In genomic region chr6:88204531-88205385, GRCm38 (mm10) we compare ENCODE assay signal across 15 mouse cellular contexts. TPM values are rescaled to one million over a fixed set of nuclear protein-coding genes. Genes with fewer than 3 reads are reported as not detected.
DNase-seq lines count a peak whose midpoint lies in the region; ATAC-seq and TF ChIP-seq lines count a peak whose summit lies in the region.
"Had no signal": no experiment of that assay in that cellular context is flagged by ENCODE, and none has a peak within 500 bp of the region (broad histone marks: within the 10 kb centered on the region; RNA-seq: fewer than 3 reads in every experiment).

No protein-coding gene starts in this region.

- no peak overlapping the region for H3K27ac ChIP-seq in heart, embryonic 11.5 days (ENCODE audit: low read depth, low read length)
- H3K27ac ChIP-seq in testis, adult 2 months (ENCODE audit: control insufficient read depth, insufficient read depth, low read depth, low read length), result no peak overlapping the region
- 0 out of 2 replicates have a peak overlapping the region, but pooled peaks have one; percentile 77 for H3K27ac ChIP-seq in heart, postnatal 0 days (ENCODE audit: low read depth)

- no peak for TF ChIP-seq CTCF in testis, adult 2 months (IDR thresholded peaks at IDR 0.05; ENCODE audit: control insufficient read depth, insufficient read depth, insufficient replicate concordance, low read depth, low read length)
- no peak for TF ChIP-seq CTCF in heart, postnatal 0 days (IDR thresholded peaks at IDR 0.05; ENCODE audit: low read depth)

- no peaks in the 10 kb centered on the region for H3K9me3 ChIP-seq in heart, embryonic 11.5 days (replicated peaks; ENCODE audit: control insufficient read depth, low read length)
- H3K9me3 ChIP-seq in heart, postnatal 0 days (replicated peaks; ENCODE audit: control insufficient read depth, low read length), result no peaks in the 10 kb centered on the region

- H3K4me1 ChIP-seq in heart, embryonic 11.5 days (ENCODE audit: control insufficient read depth, insufficient read depth, low read length), result peaks cover 20% of the 10 kb centered on the region
- H3K4me1 ChIP-seq in testis, adult 2 months (ENCODE audit: control insufficient read depth, insufficient read depth, low read length), result peaks cover 11% of the 10 kb centered on the region
- no peaks in the 10 kb centered on the region for H3K4me1 ChIP-seq in heart, postnatal 0 days (ENCODE audit: control insufficient read depth, insufficient read depth)

- WGBS in heart, embryonic 11.5 days (ENCODE audit: insufficient replicate concordance), result 17% methylated on average over 25 of the region's 25 CpGs
- WGBS in heart, postnatal 0 days, result 18% methylated on average over 25 of the region's 25 CpGs

- H3K4me3 ChIP-seq in heart, embryonic 11.5 days (ENCODE audit: low read depth, low read length), result no peak overlapping the region
- peak overlapping the region; percentile 43 for H3K4me3 ChIP-seq in testis, adult 2 months (ENCODE audit: control insufficient read depth, low read depth, low read length)
- no peak overlapping the region for H3K4me3 ChIP-seq in heart, postnatal 0 days (ENCODE audit: low read depth, low read length)

- no peak for TF ChIP-seq EP300 in heart, postnatal 0 days (IDR thresholded peaks at IDR 0.05; ENCODE audit: low read depth)

- DNase-seq in heart, adult 18-20 months, result peak; percentile 55 to 77
- no peak for DNase-seq in testis, postnatal 14 days (ENCODE audit: low spot score)
- DNase-seq in heart, postnatal 0 days (ENCODE audit: low spot score), result no peak
- DNase-seq in spleen, postnatal 36 days (ENCODE audit: low spot score in 2 of 2), result no peak
- no peak for DNase-seq in urinary bladder, postnatal 25 days (ENCODE audit: low spot score)
- DNase-seq: forebrain, postnatal 0 days; liver; right cerebral cortex, postnatal 4 days; thymus, adult 2 months had no signal

- ATAC-seq in heart, embryonic 11.5 days (replicated peaks; ENCODE audit: insufficient number of reproducible peaks, low FRiP score, low TSS enrichment), result no peak
- no peak for ATAC-seq in heart, postnatal 0 days (ENCODE audit: insufficient read depth, low read depth)
- ATAC-seq in megakaryocyte progenitor cell, adult 5-6 weeks (replicated peaks; ENCODE audit: poor library complexity), result no peak
- ATAC-seq: forebrain, postnatal 0 days had no signal

- no peak overlapping the region for H3K9ac ChIP-seq in heart, embryonic 11.5 days (ENCODE audit: low read depth, low read length)
- H3K9ac ChIP-seq in heart, postnatal 0 days (replicated peaks; ENCODE audit: low read depth, low read length), result no peak overlapping the region
- H3K9ac ChIP-seq: forebrain, postnatal 0 days had no signal

- peaks cover 73% of the 10 kb centered on the region for H3K27me3 ChIP-seq in heart, embryonic 11.5 days (ENCODE audit: control insufficient read depth, insufficient read depth, low read length)
- no peaks in the 10 kb centered on the region; the same call in 1 of the 2 replicates for H3K27me3 ChIP-seq in testis, adult 2 months (ENCODE audit: control insufficient read depth, insufficient read depth, low read length)
- peaks cover 74% of the 10 kb centered on the region for H3K27me3 ChIP-seq in heart, postnatal 0 days (ENCODE audit: control insufficient read depth, insufficient read depth, low read length)

- no peaks in the 10 kb centered on the region for H3K36me3 ChIP-seq in heart, embryonic 11.5 days (ENCODE audit: control insufficient read depth, insufficient read depth, low read length)
- no peaks in the 10 kb centered on the region for H3K36me3 ChIP-seq in testis, adult 2 months (ENCODE audit: control insufficient read depth, insufficient read depth, low read length)
- no peaks in the 10 kb centered on the region for H3K36me3 ChIP-seq in heart, postnatal 0 days (replicated peaks; ENCODE audit: control insufficient read depth, insufficient read depth, low read length)

- no peak overlapping the region for H3K4me2 ChIP-seq in heart, embryonic 11.5 days
- H3K4me2 ChIP-seq in heart, postnatal 0 days (ENCODE audit: low read depth, low read length), result 0 out of 2 replicates have a peak overlapping the region, but pooled peaks have one; percentile 2

- TF ChIP-seq POLR2A in testis, adult 2 months (IDR thresholded peaks at IDR 0.05; ENCODE audit: control insufficient read depth, low read depth, low read length), result no peak

RNA-seq across cellular contexts. Expression of gene Gata2, which starts 11.1 kb away (rescaled TPM):
- 10 to 100 TPM; 18.1 to 23.4 TPM for total RNA-seq in heart, adult 18-20 months (2021)
- 14.3 and 14.5 TPM in 2 replicates for polyA plus RNA-seq in heart, embryonic 11.5 days (2014; fragmentation: Nextera tagmentation; extraction: Ambion mirVana)
- polyA plus RNA-seq in testis, adult 2 months (2012; rRNA removed), result 44.7 and 54.1 TPM in 2 replicates
- total RNA-seq in heart, postnatal 0 days (2014; rRNA removed; ENCODE audit: low replicate concordance), result 17.7 and 19.6 TPM in 2 replicates
- polyA plus RNA-seq in heart, postnatal 0 days (2015; fragmentation: Nextera tagmentation; extraction: Ambion mirVana), result 13.7 and 16.0 TPM in 2 replicates
- total RNA-seq in megakaryocyte progenitor cell, adult 5-6 weeks (2015), result 11.2 and 19.8 TPM in 2 replicates
- 6.0 and 10.1 TPM in 2 replicates for total RNA-seq in megakaryocyte progenitor cell, adult 5-6 weeks (2017)
- total RNA-seq: CH12.LX had no signal

RNA-seq across cellular contexts. Expression of gene Dnajb8, which starts 17.3 kb away (rescaled TPM):
- not detected for total RNA-seq in heart, adult 18-20 months (2021)
- polyA plus RNA-seq in heart, embryonic 11.5 days (2014; fragmentation: Nextera tagmentation; extraction: Ambion mirVana), result not detected in 2 replicates
- 720 and 738 TPM in 2 replicates for polyA plus RNA-seq in testis, adult 2 months (2012; rRNA removed)
- total RNA-seq in heart, postnatal 0 days (2014; rRNA removed; ENCODE audit: low replicate concordance), result not detected in 2 replicates
- polyA plus RNA-seq in heart, postnatal 0 days (2015; fragmentation: Nextera tagmentation; extraction: Ambion mirVana), result not detected in 2 replicates
- not detected in 2 replicates for total RNA-seq in megakaryocyte progenitor cell, adult 5-6 weeks (2015)
- not detected in 2 replicates for total RNA-seq in megakaryocyte progenitor cell, adult 5-6 weeks (2017)
- total RNA-seq: adrenal gland, postnatal 4 days; CH12.LX; forebrain, postnatal 0 days had no signal
- polyA plus RNA-seq: forebrain, postnatal 0 days; large intestine, adult 2 months; thymus, adult 2 months had no signal

Comparison
In these comparisons a context has a peak if more than half of its experiments do, and no peak if none do; other contexts are left out.
1. DNase-seq: peak in heart, adult 18-20 months (2 of 2); none in testis, postnatal 14 days (single experiment), heart, postnatal 0 days (single experiment), spleen, postnatal 36 days (0 of 2) and urinary bladder, postnatal 25 days (single experiment).